Mouse (Mus musculus) ES-Bruce4 (cell line): ENCODE data around the gene Gm47189.
"Not testable (repeated sequence)": the region's sequence is repeated elsewhere in the genome, so short reads cannot be mapped to it uniquely, and the experiment has no call there.

Experiments
- CTCF ChIP-seq: IDR thresholded peaks from one replicate; pipeline ENCODE4 v1.8.1; 2011; ENCODE audit warnings: low read depth, low read length
- EP300 ChIP-seq: IDR thresholded peaks from 2 replicates; pipeline ENCODE4 v1.6.1; 2011; ENCODE audit warnings: low read depth, low read length; ENCODE audit not compliant: insufficient read depth
- POLR2A ChIP-seq: IDR thresholded peaks from one replicate; pipeline ENCODE4 v1.8.1; 2011; ENCODE audit warnings: low read length; ENCODE audit not compliant: insufficient read depth

- TF ChIP-seq CTCF, EP300, POLR2A: not testable (repeated sequence)
Observed at GRCm38 (mm10) chr14:41717180-41717579, 55.1 kb downstream of the Gm47189 start.
